Mouse (Mus musculus) limb, embryonic 11.5 days (tissue): Measurements from ENCODE around the gene Cdca7. TPM values are rescaled to one million over a fixed set of nuclear protein-coding genes. Genes with fewer than 3 reads are reported as not detected.

ENCODE experiments used
- ATAC-seq: fragments of 200-750 bp; cut with Nextera tagmentation; 2 replicates; pipeline ENCODE4 v1.8.0; 2017; ENCODE audit warnings: low read depth; ENCODE audit not compliant: insufficient number of reproducible peaks, low FRiP score, low TSS enrichment
- DNase-seq: peaks from one replicate; pipeline ENCODE4 v3.0.0-alpha.2; 2015; ENCODE audit warnings: low spot score
- H3K27ac ChIP-seq: fragments of 300-500 bp; sonication (generic); replicated peaks from 2 replicates; pipeline ENCODE4 v1.5.1; 2014; ENCODE audit warnings: low read depth, mild to moderate bottlenecking, low read length
- H3K27me3 ChIP-seq: fragments of 300-500 bp; sonication (generic); 2 replicates; pipeline ENCODE4 v1.6.1; 2014; ENCODE audit warnings: mild to moderate bottlenecking, low read length, mixed read lengths; ENCODE audit not compliant: control insufficient read depth, insufficient read depth
- H3K36me3 ChIP-seq: fragments of 300-500 bp; sonication (generic); 2 replicates; pipeline ENCODE4 v1.6.1; 2014; ENCODE audit warnings: mild to moderate bottlenecking, low read length, moderate library complexity, mixed read lengths; ENCODE audit not compliant: control insufficient read depth, insufficient read depth
- H3K4me1 ChIP-seq: fragments of 300-500 bp; sonication (generic); 2 replicates; pipeline ENCODE4 v1.6.1; 2014; ENCODE audit warnings: low read length, mixed read lengths; ENCODE audit not compliant: control insufficient read depth, insufficient read depth
- H3K4me2 ChIP-seq: fragments of 300-500 bp; sonication (generic); 2 replicates; pipeline ENCODE4 v1.6.1; 2014; ENCODE audit warnings: low read depth, mild to moderate bottlenecking, moderate library complexity; ENCODE audit not compliant: severe bottlenecking
- H3K4me3 ChIP-seq: fragments of 300-500 bp; sonication (generic); 2 replicates; pipeline ENCODE4 v1.5.1; 2014; ENCODE audit warnings: low read depth, low read length
- H3K9ac ChIP-seq: fragments of 300-500 bp; sonication (generic); 2 replicates; pipeline ENCODE4 v1.6.1; 2014; ENCODE audit warnings: mild to moderate bottlenecking, low read length
- H3K9me3 ChIP-seq: fragments of 300-500 bp; sonication (generic); 2 replicates; pipeline ENCODE4 v1.6.1; 2016; ENCODE audit warnings: low read length; ENCODE audit not compliant: control insufficient read depth
- WGBS: fragments of 180-500 bp; shearing (Covaris S2); extraction: QIAGEN DNeasy Blood & Tissue Kit; methylation state at CpG from one replicate; pipeline ENCODE4 v1.1.7; 2014; 5-methylcytosine and 5-hydroxymethylcytosine counted together
- polyA plus RNA-seq: library from polyadenylated mRNA; unstranded; fragments of >200 nt; fragmentation: Nextera tagmentation; extraction: Ambion mirVana; gene quantifications from 2 replicates; pipeline ENCODE4 v1.2.1, GENCODE M21; 2014

The Cdca7 gene
- polyA plus RNA-seq, 1 experiment from 2014 or later, result 278 TPM

DNA sequence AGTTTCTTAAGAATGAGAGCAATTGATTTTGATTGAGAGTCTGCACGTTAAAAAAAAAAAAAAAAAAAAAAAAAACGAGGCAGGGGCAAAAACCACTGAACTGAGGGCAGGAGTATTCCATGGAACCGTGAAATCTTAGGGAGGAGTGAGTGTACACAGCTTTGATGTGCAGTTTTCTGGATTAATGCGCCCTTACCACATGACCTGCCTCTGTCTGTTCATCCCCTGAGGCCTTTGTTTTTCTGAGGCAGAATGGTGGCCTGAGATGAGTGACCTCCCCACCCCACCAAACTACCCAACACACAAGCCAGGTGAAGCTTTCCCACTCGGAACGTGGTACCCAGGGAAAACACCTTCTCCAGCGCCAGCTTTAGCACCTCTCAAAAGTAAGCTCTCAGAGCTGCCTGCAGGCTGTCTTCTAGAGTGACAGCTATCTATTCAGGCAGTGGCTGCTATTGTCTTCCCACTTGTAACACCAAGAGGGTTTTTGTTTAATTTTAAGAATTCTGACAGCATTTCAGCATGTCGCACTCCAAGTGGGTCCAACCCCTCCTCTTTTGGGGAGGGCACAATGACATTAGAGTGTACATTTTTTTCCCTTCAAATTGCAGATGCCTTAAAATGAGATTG lies 23.9 kb downstream of the Cdca7 start:
- DNase-seq, result no peak
- 28% methylated on average over 8 of the region's 8 CpGs for WGBS
- no peak for ATAC-seq
- Histone ChIP-seq H3K27ac (no peak overlapping the region), H3K4me3 (no peak overlapping the region), H3K27me3 (no peaks in the 10 kb centered on the region), H3K9ac (no peak overlapping the region), H3K9me3 (no peaks in the 10 kb centered on the region), H3K4me1 (no peaks in the 10 kb centered on the region; the same call in none of the 2 replicates), H3K36me3 (no peaks in the 10 kb centered on the region), H3K4me2 (peak overlapping the region; percentile 55)

DNA sequence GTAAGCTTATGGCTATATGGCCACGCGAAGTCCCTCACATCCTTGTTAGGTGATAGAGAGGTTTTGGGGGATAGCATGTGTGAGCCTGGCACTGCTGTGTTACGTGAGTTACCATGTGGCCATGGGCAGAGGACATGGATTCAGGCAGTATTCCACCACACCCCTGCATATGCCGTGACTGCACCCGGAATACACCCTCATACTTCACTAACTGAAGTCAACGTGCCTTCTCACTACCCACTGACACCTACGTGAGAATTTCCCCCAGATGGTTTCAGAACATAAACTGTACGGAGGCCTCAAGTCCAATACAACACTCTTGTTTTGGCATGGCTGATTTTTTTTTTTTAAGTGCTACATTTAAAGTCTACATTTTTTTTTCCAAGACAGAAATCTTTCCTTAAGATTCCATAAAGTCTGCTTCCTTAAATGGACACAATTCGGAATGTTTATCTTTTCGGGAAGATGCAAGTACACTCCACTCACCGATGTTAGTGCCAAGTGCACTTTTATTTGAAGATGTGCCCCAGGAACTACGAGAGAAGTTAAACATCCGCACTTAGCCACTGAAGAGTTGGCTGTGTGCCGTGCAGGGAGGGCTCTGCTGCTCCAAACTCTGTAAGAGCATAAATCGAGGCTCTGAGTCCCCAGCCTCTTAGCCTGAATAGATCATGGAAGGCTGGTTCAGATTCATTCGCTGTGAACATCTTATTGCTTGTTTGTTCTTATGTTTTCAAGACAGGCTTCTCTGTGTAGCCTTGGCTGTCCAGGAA lies 26.3 kb downstream of the Cdca7 start:
- no peaks in the 10 kb centered on the region for H3K27me3 ChIP-seq
- ATAC-seq, result no peak
- no peaks in the 10 kb centered on the region for H3K9me3 ChIP-seq

DNA sequence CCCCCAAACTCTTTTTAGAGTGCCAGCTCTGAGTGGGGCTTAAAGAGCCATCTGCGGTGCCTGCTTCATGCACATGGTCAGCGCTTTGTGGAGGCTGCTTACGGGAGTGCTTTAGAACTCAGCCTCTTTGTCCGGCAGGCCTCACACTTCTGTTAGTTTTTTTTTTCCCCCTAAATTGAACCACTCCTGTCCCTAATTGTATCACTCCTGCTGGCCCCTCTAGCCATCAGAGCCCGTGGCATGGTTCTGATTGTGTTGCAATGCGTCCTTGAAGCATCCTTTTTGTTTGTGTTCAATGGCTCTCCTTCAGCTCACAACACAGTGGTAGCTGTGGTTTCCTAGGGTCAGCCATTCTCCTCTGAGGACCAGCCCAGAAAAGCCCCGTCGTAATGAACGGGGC lies 27.7 kb downstream of the Cdca7 start:
- Histone ChIP-seq H3K4me3 (no peak overlapping the region), H3K9me3 (no peaks in the 10 kb centered on the region), H3K4me1 (no peaks in the 10 kb centered on the region; the same call in none of the 2 replicates), H3K27ac (no peak overlapping the region), H3K4me2 (no peak overlapping the region), H3K27me3 (no peaks in the 10 kb centered on the region), H3K9ac (no peak overlapping the region), H3K36me3 (no peaks in the 10 kb centered on the region)
- no peak for DNase-seq
- 59% methylated on average over 9 of the region's 9 CpGs for WGBS
- ATAC-seq, result no peak

More for the DNA sequence above, 26.3 kb downstream of the Cdca7 start:
- Histone ChIP-seq H3K4me1 (no peaks in the 10 kb centered on the region; the same call in none of the 2 replicates), H3K4me3 (no peak overlapping the region), H3K9ac (no peak overlapping the region), H3K36me3 (no peaks in the 10 kb centered on the region), H3K27ac (no peak overlapping the region), H3K4me2 (no peak overlapping the region)
- 88% methylated on average over 16 of the region's 16 CpGs for WGBS
- no peak for DNase-seq

DNA sequence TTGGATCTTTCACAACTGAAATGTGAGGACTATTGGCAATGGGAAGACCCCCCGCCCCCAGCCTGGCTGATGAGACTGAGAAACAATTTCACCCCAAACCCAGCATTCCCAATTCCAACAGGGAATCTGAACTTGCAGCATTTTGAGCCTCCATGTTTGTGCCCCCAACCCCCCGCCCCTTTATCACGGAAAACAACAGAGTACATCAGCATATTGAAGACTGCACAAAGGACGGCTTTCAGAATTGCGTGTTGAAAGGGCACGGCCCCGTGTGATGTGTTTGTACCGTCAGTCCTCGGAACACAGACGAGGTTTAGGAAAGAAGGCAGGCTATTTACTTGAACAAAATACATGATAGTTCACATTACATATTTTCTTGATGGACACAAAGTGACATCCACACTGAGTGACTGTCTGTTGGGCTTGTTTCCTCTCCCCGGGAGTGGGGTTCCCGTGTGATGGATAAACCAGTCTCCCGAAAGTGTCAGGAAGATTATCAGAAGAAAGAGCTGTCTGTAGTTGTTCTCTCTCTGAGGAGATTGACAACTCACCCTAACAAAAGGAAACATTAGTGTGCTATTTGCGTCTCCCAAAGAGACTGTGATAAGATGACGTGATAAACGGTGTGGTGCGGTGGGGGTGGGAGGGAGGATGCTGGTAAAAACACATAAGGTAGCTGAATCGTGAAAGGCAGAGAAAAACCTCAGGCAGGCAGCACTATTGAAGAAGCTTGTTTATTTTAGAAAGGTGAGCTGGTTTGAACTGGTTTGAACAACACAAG lies 32.1 kb downstream of the Cdca7 start:
- H3K4me2 ChIP-seq, result no peak overlapping the region
- H3K9me3 ChIP-seq, result no peaks in the 10 kb centered on the region
- H3K27me3 ChIP-seq, result no peaks in the 10 kb centered on the region
- ATAC-seq, result no peak
- 68% methylated on average over 18 of the region's 18 CpGs for WGBS
- no peak for DNase-seq
- H3K36me3 ChIP-seq, result no peaks in the 10 kb centered on the region
- no peaks in the 10 kb centered on the region; the same call in 1 of the 2 replicates for H3K4me1 ChIP-seq
- H3K9ac ChIP-seq, result no peak overlapping the region
- H3K27ac ChIP-seq, result no peak overlapping the region
- H3K4me3 ChIP-seq, result no peak overlapping the region

DNA sequence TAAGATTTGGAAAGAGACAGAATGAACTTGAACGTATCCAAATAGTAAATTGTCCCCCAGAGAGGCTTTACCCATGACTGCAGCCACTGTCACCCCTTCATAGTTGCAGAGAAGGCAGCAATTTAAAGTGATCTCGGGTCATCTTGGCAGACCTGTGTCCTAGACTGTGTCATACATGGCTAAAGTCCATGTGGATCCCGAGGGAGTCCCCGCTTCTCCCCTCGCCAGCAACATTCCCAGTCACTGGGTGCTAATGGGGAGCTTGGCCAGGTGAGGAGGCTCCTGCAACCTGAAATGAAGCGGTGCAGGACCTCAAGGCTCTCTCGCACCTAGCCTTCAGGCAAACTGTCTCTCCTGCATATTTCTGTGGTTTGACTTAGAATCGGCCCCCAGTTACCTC lies 32.9 kb downstream of the Cdca7 start:
- no peaks in the 10 kb centered on the region for H3K27me3 ChIP-seq
- H3K4me2 ChIP-seq, result no peak overlapping the region
- 89% methylated on average over 8 of the region's 8 CpGs for WGBS
- ATAC-seq, result no peak
- no peak overlapping the region for H3K9ac ChIP-seq
- no peak overlapping the region for H3K27ac ChIP-seq
- H3K4me1 ChIP-seq, result no peaks in the 10 kb centered on the region; the same call in 1 of the 2 replicates
- no peak overlapping the region for H3K4me3 ChIP-seq
- no peaks in the 10 kb centered on the region for H3K36me3 ChIP-seq
- no peak for DNase-seq
- no peaks in the 10 kb centered on the region for H3K9me3 ChIP-seq

DNA sequence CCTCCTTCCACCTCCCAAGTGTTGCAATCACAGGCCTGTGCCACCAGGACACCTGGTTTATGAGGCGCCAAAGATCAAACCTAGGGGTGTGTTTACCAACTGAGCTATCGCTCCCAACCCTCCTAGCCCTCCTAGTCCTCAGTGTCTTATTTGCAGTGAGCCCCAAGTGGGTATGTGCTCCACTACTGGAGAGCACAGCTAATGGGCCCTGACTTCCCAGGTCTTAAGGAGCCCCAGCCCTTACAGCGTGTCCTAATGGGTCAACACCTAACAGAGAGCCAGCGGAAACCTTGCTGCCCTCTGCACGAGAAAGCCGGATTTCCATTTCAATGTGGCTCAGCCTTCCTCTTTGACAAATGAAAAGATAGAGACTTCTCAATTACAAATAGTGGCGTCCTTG lies 39.6 kb downstream of the Cdca7 start:
- Histone ChIP-seq H3K9me3 (no peaks in the 10 kb centered on the region), H3K4me3 (no peak overlapping the region), H3K9ac (no peak overlapping the region), H3K27me3 (0 out of 2 replicates have a peak, but pooled peaks cover 6% of the 10 kb centered on the region), H3K36me3 (no peaks in the 10 kb centered on the region), H3K4me1 (peaks cover 8% of the 10 kb centered on the region; the same call in 1 of the 2 replicates), H3K27ac (no peak overlapping the region), H3K4me2 (no peak overlapping the region)
- no peak for DNase-seq
- no peak for ATAC-seq
- WGBS, result 17% methylated on average over 7 of the region's 7 CpGs

DNA sequence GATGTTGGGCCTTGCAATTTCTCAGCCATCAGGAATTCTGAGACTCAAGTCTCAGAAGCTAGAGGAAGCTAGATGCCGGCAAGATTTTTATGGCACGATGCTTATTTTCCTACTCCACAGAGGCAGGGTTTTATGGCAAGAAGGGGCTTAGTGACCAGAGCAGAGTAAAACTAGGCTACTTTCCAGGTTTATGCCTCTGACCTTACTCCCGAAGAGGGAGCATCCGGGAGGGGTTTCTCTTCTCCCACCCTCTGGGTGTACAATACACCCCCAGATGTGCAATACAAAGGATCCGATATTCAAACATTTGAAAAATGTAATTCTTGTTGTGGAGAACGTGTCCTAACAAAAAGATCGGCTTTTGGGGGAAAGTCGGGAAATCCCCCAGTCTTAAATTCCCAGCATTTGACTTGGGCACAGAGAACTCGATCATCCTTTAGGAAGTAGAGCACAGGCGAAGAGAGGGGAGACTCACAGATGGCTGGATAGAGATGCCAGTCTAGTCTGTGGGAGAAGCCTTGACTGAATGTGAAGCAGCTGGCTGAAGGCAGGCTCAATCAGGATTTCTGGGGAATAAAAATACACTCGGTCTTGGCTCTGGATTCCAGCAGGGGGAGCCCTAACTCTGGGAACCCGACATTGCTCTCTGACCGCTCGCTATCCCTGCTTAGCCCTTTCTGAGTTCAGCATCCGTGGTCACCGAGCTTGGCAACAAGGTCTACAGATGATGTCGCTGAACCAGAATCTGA lies 40.2 kb downstream of the Cdca7 start:
- H3K4me3 ChIP-seq, result no peak overlapping the region
- 0 out of 2 replicates have a peak, but pooled peaks cover 6% of the 10 kb centered on the region for H3K27me3 ChIP-seq
- H3K4me2 ChIP-seq, result peak overlapping the region; percentile 18; the same call in 1 of the 2 replicates
- no peaks in the 10 kb centered on the region for H3K36me3 ChIP-seq
- H3K27ac ChIP-seq, result no peak overlapping the region
- no peak overlapping the region; the same call in 1 of the 2 replicates for H3K9ac ChIP-seq
- DNase-seq (peak; percentile 92), ATAC-seq (no peak)
- peaks cover 8% of the 10 kb centered on the region; the same call in 1 of the 2 replicates for H3K4me1 ChIP-seq
- no peaks in the 10 kb centered on the region for H3K9me3 ChIP-seq
- WGBS, result 16% methylated on average over 17 of the region's 17 CpGs

DNA sequence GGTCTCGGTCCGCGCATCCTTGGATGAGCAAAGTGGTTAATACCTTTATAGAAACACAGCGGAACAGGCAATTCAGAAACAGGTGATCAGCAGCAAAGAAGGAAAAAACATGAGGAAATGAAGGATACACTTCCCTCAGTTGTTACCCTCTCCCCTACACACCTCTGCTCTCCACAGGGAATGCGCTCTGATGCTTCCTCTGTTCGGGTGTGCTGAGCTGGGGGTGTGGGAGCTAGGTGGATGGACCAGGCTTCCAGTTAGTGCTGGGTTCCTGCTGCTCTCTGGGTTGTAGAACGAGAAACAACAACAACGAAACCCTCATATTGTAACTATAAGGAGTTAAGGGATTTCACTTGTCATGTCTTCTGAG lies 40.7 kb downstream of the Cdca7 start:
- H3K4me1 ChIP-seq, result peaks cover 8% of the 10 kb centered on the region; the same call in 1 of the 2 replicates
- H3K27ac ChIP-seq, result no peak overlapping the region
- H3K36me3 ChIP-seq, result no peaks in the 10 kb centered on the region
- H3K27me3 ChIP-seq, result 0 out of 2 replicates have a peak, but pooled peaks cover 6% of the 10 kb centered on the region
- no peaks in the 10 kb centered on the region for H3K9me3 ChIP-seq
- 29% methylated on average over 8 of the region's 8 CpGs for WGBS
- no peak overlapping the region for H3K4me3 ChIP-seq
- ATAC-seq (no peak), DNase-seq (no peak)
- no peak overlapping the region for H3K4me2 ChIP-seq
- H3K9ac ChIP-seq, result no peak overlapping the region
